8 mouse cellular contexts compared by ENCODE assay signal in the genomic region with DNA sequence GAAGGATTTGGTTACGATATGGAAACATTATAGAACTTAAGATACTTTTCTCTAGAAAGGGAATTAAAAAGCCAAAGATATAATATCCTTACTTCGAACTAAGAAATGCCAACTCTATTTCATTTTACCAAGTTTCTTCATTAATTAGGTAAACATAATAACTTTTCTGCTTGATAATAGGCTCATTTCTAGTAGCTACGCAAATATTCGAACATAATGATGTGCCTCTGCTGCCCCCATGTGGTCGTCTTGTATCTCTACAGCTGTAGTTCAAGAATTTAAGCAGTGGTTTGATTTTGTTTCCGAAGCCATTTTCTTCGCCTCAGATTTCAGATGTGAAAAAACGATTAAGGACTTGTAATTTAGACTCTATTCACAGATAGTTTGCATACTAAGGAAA. TPM values are rescaled to one million over a fixed set of nuclear protein-coding genes. Genes with fewer than 3 reads are reported as not detected.
A peak's percentile ranks its signal among the peaks of the same experiment; 100 is the strongest.
DNase-seq lines count a peak whose midpoint lies in the region; ATAC-seq and TF ChIP-seq lines count a peak whose summit lies in the region.

No protein-coding gene starts in this region.

- peak; percentile 63 to 66 for DNase-seq in left cerebral cortex, adult 2 months (ENCODE audit: extremely low spot score in 1 of 2, low spot score in 2 of 2)
- DNase-seq in left cerebral cortex, adult 8-10 months (ENCODE audit: low spot score in 2 of 2): no peak
- DNase-seq in adrenal gland, adult 8-10 months: peak; percentile 31
- DNase-seq in embryo, embryonic 9.5 days (ENCODE audit: extremely low spot score): peak; percentile 68
- DNase-seq in heart, postnatal 4 days: peak; percentile 86
- DNase-seq in layer of hippocampus, postnatal 36 days: peak; percentile 47 to 61
- DNase-seq in midbrain, postnatal 0 days (ENCODE audit: low spot score): peak; percentile 91
- peak; percentile 90 for DNase-seq in testis, postnatal 10 days (ENCODE audit: low spot score)

- no peaks in the 10 kb centered on the region for H3K36me3 ChIP-seq in midbrain, postnatal 0 days (ENCODE audit: insufficient read depth, low read length)

- ATAC-seq in midbrain, postnatal 0 days (ENCODE audit: low FRiP score): 0 out of 2 replicates have a peak, but pooled peaks have one; percentile 40

- no peak overlapping the region for H3K4me2 ChIP-seq in midbrain, postnatal 0 days (ENCODE audit: low read depth, low read length, poor library complexity, severe bottlenecking)

- H3K4me3 ChIP-seq in left cerebral cortex, adult 2 months: no peak overlapping the region
- no peak overlapping the region for H3K4me3 ChIP-seq in midbrain, postnatal 0 days (ENCODE audit: low read depth, low read length)

- intact Hi-C loops in left cerebral cortex, adult 2 months (cut with DNase I): loop anchor here (2.0 to 10.0 kb wide), 5 partner anchors 141 to 1539 kb away; no protein-coding TSS in a partner anchor

- H3K4me1 ChIP-seq in midbrain, postnatal 0 days (ENCODE audit: insufficient read depth, low read length): no peaks in the 10 kb centered on the region

- TF ChIP-seq CTCF in left cerebral cortex, adult 2 months (IDR thresholded peaks at IDR 0.05): peak; percentile 91
- TF ChIP-seq CTCF in midbrain, postnatal 0 days (IDR thresholded peaks at IDR 0.05): peak; percentile 90

- H3K27ac ChIP-seq in left cerebral cortex, adult 2 months: no peak overlapping the region
- no peak overlapping the region for H3K27ac ChIP-seq in midbrain, postnatal 0 days (ENCODE audit: low read depth, low read length)

- no peaks in the 10 kb centered on the region for H3K9me3 ChIP-seq in midbrain, postnatal 0 days (ENCODE audit: low read length)

- H3K9ac ChIP-seq in midbrain, postnatal 0 days (replicated peaks; ENCODE audit: low read length, poor library complexity, severe bottlenecking): no peak overlapping the region

- H3K27me3 ChIP-seq in midbrain, postnatal 0 days (ENCODE audit: insufficient read depth, low read length): no peaks in the 10 kb centered on the region

- 27% methylated on average over 8 of the region's 8 CpGs for WGBS in midbrain, postnatal 0 days

RNA-seq across cellular contexts. Expression of a gene that starts 28.8 kb away (rescaled TPM):
- 10 to 100 TPM; 36.9 to 43.2 TPM for total RNA-seq in left cerebral cortex, adult 2 months (2021)
- 10 to 100 TPM; 35.8 to 48.9 (median 42.1) TPM for total RNA-seq in left cerebral cortex, adult 8-10 months (2022)
- total RNA-seq in adrenal gland, adult 8-10 months (2022): 10 to 100 TPM; 41.5 to 52.6 (median 46.2) TPM
- total RNA-seq in heart, postnatal 4 days (2021): 10 to 100 TPM; 32.3 TPM
- total RNA-seq in layer of hippocampus, postnatal 36 days (2021): 10 to 100 TPM; 37.9 to 44.2 TPM
- total RNA-seq in midbrain, postnatal 0 days (2014; rRNA removed): 159 and 237 TPM in 2 replicates
- 36.6 and 38.1 TPM in 2 replicates for polyA plus RNA-seq in midbrain, postnatal 0 days (2015; fragmentation: Nextera tagmentation; extraction: Ambion mirVana)

Comparison
In these comparisons a context has a peak if more than half of its experiments do, and no peak if none do; other contexts are left out.
1. DNase-seq: peak in left cerebral cortex, adult 2 months (2 of 2), adrenal gland, adult 8-10 months (single experiment), embryo, embryonic 9.5 days (single experiment), heart, postnatal 4 days (single experiment), layer of hippocampus, postnatal 36 days (2 of 2), midbrain, postnatal 0 days (single experiment) and testis, postnatal 10 days (single experiment); none in left cerebral cortex, adult 8-10 months (0 of 2).